Mouse (Mus musculus): ENCODE data around the gene Armc5.
A peak's percentile ranks its signal among the peaks of the same experiment; 100 is the strongest.

The Armc5 gene

DNA sequence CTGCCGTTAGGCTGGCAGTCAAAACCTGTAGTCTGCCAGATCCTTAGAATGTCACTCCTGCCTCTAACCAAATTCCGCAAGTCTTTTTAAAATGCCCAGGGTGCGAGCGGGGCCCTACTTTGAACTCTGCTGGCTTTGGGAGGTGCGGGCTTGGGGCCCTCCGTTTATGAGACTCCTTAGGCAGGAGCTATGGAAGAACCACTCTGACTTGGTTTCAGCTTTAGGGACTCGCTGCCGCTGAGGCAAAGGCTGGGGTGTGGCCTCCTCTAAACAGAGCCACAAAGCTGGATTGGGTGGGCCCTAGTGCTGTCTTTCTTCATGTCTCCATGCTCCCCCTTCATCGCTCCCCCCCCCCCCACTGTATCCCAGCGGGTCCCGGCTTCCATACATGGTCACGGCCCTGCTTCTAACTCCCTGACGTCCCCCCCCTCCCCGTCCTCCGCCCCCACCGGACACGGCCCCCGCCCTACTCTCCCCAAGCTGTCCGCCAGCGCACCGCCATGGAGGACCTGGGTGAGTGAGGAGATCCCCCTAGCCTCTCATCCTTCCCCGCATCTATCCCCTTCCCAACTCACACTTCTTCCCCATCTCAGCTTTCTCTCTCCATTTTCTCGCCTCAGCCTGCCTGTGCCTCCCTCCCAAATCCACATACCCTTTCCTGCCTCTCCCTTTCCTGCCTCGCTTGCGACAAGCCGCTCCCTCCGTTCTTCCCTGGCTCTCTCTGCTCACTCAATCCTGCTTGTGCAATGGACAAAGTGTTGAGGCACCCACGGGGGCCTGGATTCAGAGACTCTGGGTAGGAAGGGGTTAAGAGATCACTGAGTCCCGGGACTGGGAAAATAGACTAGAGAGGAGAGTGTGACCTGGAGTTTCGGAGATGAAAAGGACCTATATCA lies 9.6 kb downstream of the Armc5 start, which contains the start of gene Tgfb1i1:
Gene Tgfb1i1, plus strand, starts transcription at position 317 of the 896 bp plus-strand sequence.
- DNase-seq (ENCODE audit: low spot score) = peak; percentile 67

DNA sequence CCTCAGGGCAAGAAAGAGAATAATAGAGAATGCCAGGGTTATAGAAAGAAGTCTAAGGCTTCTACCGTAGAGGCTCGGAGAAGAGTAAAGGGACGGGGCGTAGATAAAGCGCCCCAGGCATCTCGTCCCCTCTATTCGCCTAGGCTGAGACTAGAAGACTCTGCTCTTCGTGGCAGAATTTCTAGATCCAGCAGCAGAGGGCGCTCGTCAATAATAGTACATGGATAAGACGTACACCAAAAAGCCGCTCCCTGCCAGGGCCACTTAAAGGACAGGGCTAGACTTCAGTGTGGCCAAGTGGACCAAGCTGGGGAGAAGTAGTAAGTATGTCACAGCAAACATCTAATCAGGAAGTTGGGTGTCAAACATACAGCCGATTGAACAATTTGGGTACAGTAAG lies 10.3 kb downstream of the Armc5 start:
- peak; percentile 81 for DNase-seq (ENCODE audit: low spot score)

DNA sequence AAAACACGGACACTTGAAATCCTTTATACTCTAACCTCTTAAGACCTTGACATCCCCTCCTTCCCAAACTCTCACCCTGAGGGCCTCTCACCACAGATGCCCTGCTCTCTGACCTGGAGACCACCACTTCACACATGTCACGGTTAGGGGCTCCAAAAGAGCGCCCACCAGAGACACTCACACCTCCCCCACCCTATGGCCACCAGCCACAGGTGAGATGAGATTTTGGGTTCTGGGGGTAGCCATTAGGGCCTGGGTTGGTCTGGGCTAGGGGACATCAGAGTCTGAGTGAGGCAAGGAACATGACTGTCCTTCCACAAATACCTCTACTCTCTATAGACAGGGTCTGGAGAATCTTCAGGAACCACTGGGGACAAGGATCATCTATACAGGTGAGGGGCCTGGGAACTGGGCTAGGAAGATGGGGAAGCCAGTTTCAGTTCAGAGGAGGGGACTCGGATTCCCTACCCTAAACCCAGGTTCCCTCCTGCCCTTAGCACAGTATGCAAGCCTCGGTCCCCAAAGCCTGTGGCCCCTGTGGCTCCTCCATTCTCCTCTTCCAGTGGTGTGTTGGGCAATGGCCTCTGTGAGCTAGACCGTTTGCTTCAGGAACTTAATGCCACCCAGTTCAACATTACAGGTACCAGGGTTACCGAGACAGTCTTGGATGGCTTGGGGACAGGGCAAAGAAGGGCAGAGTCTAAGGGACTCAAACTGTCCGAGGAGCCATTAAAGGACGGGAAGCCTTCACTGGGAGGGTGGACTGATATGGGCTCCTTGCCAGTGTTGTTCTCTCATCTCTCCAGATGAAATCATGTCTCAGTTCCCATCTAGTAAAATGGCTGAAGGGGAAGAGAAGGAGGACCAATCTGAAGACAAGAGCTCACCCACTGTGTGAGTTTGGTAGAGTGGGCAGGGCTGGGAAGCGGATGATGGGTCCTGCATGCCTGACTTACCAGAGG lies 11.2 kb downstream of the Armc5 start:
- DNase-seq (ENCODE audit: low spot score) = no peak

DNA sequence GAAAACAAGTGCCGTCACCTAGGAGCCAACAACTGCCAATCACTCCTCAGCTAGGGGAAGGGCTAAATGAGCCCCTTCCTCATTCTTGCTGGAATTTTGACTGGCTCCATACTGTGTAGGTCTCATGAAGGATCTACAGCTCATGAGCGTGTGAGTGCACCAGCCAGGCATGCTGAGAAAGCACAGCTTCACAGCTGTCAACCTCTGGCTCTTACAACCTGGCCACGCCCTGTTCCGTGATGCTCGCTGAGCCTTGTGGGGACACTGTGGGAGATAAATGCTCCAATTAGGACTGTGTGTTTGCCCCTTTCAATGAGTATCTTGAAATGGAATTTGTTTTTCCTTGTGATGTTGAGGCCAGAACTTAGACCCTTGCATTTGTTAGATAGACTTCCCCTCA lies 12.9 kb downstream of the Armc5 start:
- DNase-seq (ENCODE audit: low spot score) = no peak

DNA sequence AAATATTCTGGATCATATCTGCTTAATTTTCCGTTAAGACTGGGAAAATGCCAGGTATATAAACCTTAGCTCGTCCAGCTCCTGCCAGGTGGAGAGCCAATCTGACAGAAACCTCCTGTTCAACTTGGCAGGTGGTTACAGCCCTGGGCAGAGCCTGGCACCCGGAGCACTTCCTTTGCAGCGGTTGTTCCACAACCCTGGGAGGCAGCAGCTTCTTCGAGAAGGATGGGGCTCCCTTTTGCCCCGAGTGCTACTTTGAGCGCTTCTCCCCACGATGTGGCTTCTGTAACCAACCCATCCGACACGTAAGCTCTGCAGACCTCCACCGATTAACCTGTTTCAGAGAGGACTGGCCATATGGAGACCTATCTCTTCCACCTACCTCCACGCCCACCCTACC lies 14.8 kb downstream of the Armc5 start:
- DNase-seq (ENCODE audit: low spot score) = no peak

DNA sequence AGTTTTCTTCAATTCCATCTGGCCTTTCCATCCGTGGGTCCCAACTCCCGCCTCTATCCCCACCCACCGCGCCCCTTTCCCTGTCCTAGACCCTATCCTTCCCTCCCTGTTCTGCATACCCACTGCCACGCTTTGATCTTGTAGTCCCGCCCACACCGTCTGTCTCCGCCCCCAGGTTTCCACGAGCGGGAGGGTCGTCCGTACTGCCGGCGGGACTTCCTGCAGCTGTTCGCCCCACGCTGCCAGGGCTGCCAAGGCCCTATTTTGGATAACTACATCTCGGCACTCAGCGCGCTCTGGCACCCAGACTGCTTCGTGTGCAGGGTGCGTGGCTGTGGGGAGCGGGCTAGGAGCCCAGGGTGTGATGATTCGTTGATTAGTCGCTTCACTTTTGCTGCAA lies 15.5 kb downstream of the Armc5 start:
- DNase-seq (ENCODE audit: low spot score) = peak; percentile 52

DNA sequence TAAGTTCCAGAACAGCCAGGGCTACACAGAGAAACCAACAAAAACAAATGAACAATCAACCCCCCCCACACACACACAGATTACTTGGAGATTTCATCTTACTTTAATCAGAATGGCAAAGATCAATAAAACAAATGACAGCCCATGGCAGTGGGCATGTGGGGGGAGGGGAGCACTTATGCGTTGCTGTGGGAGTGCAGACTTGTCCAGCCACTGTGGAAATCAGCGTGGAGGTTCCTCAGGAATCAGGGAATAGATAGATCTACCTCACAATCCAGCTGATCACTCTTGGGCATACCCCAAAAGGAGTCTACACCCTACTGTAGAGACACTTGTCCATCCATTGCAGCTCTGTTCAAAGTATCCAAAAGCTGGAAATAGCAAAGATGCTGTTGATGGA lies 17.8 kb downstream of the Armc5 start:
- DNase-seq (ENCODE audit: low spot score) = no peak

DNA sequence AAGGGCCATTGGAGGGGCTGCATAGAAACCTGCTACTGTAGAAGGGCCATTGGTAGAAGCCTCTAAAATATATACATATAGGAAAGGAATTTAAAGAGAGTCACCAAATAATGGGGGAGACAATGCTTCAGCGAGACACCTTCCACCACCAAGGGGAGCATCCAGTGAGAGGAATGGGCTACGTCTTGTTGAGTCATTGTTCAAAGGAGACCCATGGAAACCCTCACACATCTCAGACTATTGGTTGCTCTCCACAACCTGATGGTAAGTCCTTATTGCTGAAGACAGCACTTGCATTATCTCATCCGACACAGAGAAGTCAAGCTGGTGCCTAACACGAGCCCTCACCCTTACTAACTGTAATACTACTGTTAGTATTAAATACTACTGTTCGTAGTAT lies 18.6 kb downstream of the Armc5 start:
- no peak for DNase-seq (ENCODE audit: low spot score)

DNA sequence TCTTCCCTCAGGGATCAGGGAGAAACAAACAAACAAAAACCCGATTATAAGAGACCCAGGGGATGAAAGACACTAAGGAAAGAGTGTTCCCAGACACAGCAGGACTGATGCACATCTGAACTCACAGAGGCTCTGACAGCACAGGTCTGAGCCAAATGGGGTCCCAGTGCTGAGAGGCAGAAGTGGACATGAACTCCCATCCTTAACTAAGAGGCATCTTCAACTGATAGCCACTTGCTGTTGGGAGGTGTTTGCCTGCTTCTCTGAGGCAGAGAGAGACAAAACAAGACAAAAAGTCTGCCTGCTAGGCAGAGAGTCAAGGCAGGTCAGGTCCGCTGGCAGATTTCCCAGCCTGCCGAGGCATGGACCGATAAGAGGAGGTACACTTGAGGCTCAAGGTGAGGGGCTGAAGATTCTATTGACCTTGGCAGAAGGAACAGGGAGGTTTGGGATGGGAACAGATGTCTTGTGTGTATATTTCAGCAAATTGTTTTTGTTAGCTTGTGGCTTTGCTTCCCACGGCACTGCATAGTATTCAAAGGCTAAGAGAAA lies 19.7 kb downstream of the Armc5 start:
- peak; percentile 82 for DNase-seq (ENCODE audit: low spot score)

DNA sequence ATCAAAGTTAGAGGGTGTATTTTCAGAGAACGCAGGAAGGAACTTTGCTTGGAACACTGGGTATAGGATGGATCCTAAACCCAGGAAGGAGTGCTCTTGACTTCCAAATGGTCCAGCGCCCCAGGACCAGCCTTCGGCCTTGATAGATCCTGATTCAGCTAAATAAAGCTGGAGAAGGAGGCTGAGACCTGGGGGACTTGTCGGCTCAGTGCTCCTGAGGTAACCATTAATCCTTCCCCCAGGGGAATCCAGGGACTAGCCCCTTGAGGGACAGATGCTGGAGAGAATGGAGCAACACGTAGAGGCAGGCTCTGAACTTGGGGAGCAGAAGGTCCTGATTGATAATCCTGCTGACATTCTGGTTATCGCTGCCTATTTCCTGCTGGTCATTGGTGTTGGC lies 28.3 kb downstream of the Armc5 start, which contains the start of gene Slc5a2:
Gene Slc5a2, plus strand, starts transcription at position 247 of the 400 bp plus-strand sequence.
- DNase-seq (ENCODE audit: low spot score) = no peak

DNA sequence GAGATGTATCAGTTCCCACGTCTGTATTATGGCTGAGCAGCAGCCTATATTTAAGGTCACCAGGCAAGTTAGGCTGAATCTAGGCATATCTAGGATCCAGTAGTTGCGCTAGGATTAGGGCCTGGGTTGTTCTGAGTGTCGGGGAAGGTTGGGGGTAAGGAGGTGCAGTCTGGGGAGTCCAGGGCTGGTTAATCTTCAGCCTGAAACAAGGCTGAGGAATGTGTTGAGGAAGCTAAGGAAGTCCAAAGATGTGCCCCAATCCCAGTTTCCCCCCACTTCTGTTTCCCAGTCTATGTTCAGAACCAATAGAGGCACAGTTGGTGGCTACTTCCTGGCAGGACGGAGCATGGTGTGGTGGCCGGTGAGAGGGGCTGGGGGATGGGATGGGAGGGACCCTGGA lies 28.9 kb downstream of the Armc5 start:
- no peak for DNase-seq (ENCODE audit: low spot score)

DNA sequence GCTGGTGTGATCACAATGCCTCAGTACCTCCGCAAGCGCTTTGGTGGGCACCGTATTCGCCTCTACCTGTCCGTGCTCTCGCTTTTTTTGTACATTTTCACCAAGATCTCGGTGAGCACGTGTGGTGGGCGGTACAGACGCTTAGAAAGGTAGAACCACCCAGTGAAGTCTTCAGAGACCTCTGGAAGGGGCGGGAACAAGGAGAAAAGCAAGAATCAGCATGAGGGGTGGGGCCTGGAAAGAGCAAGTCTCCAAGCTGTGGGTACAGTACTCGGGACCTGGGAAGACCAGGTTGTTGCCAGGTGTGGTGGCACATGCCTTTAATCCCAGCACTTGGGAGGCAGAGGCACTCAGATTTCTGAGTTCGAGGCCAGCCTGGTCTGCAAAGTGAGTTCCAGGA lies 30.2 kb downstream of the Armc5 start:
- DNase-seq (ENCODE audit: low spot score) = no peak

DNA sequence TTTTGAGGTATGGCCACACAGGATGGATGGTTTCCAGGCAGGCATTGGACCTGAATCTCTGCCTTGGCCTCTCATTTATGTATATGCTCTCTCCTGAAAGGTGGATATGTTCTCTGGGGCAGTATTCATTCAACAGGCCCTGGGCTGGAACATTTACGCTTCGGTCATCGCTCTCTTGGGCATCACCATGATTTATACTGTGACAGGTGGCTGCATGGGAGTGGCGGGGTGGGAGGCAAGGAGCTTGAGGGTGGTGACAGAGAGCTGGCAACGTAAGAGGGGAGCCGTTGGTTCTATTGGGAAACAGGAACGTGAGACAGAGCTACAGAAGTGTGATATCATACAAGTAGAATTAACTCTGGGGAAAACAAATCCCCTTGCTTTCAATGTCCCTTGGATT lies 30.7 kb downstream of the Armc5 start:
- no peak for DNase-seq (ENCODE audit: low spot score)

DNA sequence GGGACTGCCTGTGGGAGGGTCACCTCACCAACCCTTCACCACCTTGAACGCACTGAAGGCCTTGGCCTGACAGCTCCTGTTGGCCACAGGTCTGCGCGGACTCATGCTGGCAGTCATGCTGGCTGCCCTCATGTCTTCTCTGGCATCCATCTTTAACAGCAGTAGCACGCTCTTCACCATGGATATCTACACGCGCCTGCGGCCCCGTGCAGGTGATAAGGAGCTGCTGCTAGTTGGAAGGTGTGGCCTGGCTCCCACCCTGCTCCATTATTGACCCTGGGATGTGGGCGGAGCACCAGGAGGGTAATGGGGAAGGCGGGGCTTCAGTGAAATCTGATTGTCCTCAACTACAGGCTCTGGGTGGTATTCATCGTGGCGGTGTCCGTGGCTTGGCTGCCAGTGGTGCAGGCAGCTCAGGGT lies 33.3 kb downstream of the Armc5 start:
- DNase-seq (ENCODE audit: low spot score) = no peak

DNA sequence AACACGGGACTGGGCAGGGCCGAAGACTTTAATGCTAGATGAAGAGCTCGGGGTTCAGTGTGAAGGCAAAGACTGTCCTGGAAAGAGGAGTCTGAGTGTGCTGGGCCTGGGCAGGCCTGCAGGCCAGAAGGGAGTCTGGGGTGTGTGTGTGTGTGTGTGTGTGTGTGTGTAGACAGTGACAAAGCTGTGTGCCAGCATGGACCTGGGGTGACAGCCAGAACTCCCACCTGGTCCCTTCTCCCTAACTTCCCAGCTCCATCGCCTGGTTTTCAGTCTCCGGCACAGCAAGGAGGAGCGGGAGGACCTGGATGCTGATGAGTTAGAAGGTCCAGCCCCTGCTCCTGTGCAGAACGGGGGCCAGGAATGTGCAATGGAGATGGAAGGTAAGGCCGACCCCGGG lies 34.4 kb downstream of the Armc5 start:
- no peak for DNase-seq (ENCODE audit: low spot score)

DNA sequence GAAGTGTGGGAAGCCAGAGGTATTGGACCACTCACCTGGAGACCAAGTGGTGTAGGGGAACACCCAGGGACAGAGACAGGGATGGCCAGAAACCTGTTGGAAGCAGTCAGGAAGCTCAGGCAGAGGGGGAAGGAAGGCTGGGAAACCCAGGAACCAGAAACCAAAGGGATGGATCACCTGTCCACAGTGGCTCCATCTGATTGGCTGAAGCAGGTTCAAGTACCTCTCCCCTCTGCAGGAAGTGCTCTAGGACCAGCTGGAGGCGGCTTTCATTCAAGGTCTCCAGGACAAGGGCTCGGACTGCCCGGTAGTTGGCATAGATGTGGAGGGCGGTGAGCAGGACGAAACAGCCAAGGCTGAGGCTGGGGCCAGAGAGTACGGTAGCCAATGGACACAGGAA lies 38.9 kb downstream of the Armc5 start:
- DNase-seq (ENCODE audit: low spot score) = no peak

DNA sequence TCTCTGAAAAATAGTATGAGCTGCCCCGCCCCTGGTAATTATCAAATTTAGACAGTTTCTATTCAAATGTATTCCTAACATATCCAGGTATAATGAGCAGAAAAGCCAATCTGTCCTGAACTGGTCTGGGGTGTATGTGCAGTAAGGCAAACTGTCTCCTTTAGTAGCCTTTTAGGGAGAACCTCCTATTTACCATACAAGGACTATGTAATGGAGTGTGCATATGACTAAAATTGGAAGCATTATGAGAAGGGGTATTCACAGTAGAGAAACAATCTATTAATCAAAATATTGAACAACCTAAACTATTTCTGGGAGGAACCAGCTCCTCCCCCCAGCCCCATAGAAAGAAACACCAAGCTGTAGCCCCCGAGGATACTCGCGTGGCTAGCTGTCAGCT lies 42.6 kb downstream of the Armc5 start:
- no peak for DNase-seq (ENCODE audit: low spot score)

DNA sequence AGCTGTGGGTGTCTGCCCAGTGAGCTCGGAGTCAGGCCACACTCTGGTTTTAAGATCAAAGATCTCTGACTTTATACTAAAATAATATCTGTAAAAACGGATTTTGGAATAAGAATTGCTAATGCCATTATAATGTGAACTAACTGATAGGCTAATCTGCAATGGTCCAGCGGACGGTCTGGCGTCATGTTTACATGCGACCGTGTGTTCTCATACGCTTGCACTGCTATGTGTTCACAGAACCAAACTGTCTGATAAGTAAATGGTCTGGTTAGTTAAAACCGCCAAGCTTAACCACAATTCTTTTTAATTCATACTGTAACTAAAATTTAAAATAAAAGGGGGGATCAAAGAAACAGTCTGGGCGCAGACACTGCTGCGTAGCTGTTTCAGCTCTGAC lies 44.6 kb downstream of the Armc5 start:
- no peak for DNase-seq (ENCODE audit: low spot score)

DNA sequence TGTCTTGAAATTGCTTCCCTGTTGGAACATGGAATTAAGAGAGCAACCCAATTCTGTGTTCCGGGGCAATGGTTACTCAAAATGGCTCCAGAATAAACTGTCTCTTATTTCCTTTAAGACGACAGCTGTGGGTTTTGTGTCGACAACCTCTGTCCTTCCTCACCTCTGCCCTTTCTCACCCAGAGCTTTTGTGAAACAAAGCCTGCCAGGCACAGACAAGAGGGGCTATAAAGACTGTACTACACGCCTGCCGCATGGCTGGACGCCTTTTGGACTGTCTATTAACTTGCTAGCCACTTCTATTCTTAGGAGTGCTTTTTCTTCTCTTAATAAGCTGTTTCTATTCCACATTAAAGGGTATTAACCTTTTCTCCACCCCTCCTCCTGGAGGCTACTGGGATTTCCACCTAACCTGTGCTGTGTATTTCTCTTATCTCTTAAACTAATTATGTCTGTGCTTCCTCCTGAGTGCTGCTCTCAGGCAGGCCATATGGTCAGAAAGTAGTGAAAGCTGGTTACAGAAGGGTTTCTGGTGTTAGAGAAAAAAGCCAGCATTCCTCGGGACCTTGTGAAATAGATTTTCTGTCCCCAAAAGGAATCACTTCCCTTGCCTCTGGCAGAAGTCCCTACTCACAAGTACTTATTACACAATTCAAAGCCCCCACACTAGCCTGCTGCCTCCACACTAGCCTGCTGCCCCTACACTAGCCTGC lies 45.5 kb downstream of the Armc5 start:
- DNase-seq (ENCODE audit: low spot score) = no peak

DNA sequence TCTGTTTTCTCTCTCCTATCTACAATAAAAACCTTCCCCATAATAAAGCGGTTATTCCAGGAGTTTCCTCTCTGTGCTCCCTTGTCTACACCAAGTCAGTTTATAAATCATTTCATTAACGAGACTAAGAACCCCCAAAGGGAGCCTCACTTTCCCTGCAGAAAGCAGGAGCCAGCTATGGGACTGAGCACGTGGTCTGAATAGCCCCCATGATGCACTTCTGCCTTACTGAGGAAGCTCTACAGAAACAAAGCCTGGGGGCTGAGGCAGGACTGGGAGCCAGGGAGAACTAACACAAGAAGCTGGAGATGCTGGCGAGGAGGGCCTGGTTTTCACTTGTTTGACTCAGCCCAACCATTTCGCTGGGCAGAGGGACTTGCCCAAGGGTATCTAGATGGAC lies 46.9 kb downstream of the Armc5 start:
- DNase-seq (ENCODE audit: low spot score) = no peak

DNA sequence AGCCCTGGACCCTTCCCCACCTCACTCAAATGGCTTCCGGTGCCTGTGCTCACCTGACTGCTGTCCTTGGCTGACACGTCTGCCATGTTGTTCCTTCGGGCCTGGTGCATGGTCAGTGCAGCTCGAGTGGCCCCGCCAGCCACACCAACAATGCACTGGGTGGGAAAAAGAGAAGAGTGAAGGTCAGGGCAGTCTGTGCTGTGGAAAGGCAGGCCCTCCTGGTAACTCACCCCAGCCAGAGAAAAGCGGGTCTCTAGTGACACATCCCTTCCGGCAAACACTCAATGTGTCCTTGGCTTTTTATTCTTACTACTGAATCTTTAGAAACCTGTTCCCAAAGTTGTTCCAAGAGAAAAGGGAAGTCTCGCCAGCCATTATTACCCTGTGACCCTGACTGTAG lies 47.9 kb downstream of the Armc5 start:
- no peak for DNase-seq (ENCODE audit: low spot score)
